Mouse (Mus musculus): ENCODE results near the gene Mtus2.

DNA sequence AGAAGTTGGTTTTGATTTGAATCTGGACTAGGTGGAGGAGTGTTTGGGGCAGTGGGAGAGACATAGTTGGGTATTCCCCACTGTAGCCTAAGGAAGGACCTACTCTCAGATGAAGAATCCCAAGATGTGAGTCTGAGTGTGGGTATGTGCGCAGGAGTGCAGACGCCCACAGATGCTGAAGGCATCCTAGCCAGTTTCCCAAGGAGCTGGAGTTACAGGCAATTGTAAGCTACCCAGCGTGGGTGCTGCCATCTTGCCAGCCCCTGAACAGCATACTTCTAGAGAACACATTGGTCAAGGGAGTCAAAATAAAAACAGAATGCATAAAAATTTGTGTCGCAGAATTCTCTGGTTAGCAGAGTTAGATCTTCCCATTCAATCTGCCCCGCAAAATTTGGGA is 325.5 kb downstream of the Mtus2 start:
- TF ChIP-seq CTCF (IDR thresholded peaks at IDR 0.05; ENCODE audit: low read depth, low read length) (no peak), POLR2A (IDR thresholded peaks at IDR 0.05; ENCODE audit: extremely low read depth, insufficient read depth, low read length) (no peak)
